Mouse (Mus musculus) intestine, embryonic 16.5 days (tissue): Measurements from ENCODE around the gene Serpini1. TPM values are rescaled to one million over a fixed set of nuclear protein-coding genes. Genes with fewer than 3 reads are reported as not detected.

ENCODE experiments used
- ATAC-seq: fragments of 200-750 bp; cut with Nextera tagmentation; 2 replicates; pipeline ENCODE4 v1.8.0; 2017; ENCODE audit warnings: moderate TSS enrichment, moderate library complexity
- H3K27ac ChIP-seq: fragments of 300-500 bp; sonication (generic); 2 replicates; pipeline ENCODE4 v1.5.1; 2014; ENCODE audit warnings: mild to moderate bottlenecking, low read length
- H3K27me3 ChIP-seq: fragments of 300-500 bp; sonication (generic); replicated peaks from 2 replicates; pipeline ENCODE4 v1.6.1; 2014; ENCODE audit warnings: low read length, control low read depth, mixed read lengths; ENCODE audit not compliant: control insufficient read depth, insufficient read depth
- H3K36me3 ChIP-seq: fragments of 300-500 bp; sonication (generic); 2 replicates; pipeline ENCODE4 v1.6.1; 2014; ENCODE audit warnings: low read length, control low read depth; ENCODE audit not compliant: control insufficient read depth, insufficient read depth
- H3K4me1 ChIP-seq: fragments of 300-500 bp; sonication (generic); 2 replicates; pipeline ENCODE4 v1.6.1; 2014; ENCODE audit warnings: low read length, control low read depth, mixed read lengths; ENCODE audit not compliant: control insufficient read depth, insufficient read depth
- H3K4me2 ChIP-seq: fragments of 300-500 bp; sonication (generic); 2 replicates; pipeline ENCODE4 v1.6.1; 2014; ENCODE audit warnings: low read depth, low read length, control low read depth
- H3K4me3 ChIP-seq: fragments of 300-500 bp; sonication (generic); 2 replicates; pipeline ENCODE4 v1.5.1; 2014; ENCODE audit warnings: mild to moderate bottlenecking, low read length
- H3K9ac ChIP-seq: fragments of 300-500 bp; sonication (generic); 2 replicates; pipeline ENCODE4 v1.6.1; 2014; ENCODE audit warnings: low read depth, low read length
- H3K9me3 ChIP-seq: fragments of 300-500 bp; sonication (generic); 2 replicates; pipeline ENCODE4 v1.6.1; 2016; ENCODE audit warnings: low read length, control low read depth; ENCODE audit not compliant: control insufficient read depth
- WGBS: fragments of 180-500 bp; shearing (Covaris S2); extraction: QIAGEN DNeasy Blood & Tissue Kit; methylation state at CpG from one replicate; pipeline ENCODE4 v1.1.7; 2014; 5-methylcytosine and 5-hydroxymethylcytosine counted together
- polyA plus RNA-seq: library from polyadenylated mRNA; unstranded; fragments of >200 nt; fragmentation: Nextera tagmentation; extraction: Ambion mirVana; gene quantifications from 2 replicates; pipeline ENCODE4 v1.2.1, GENCODE M21; 2015

Gene Serpini1
- polyA plus RNA-seq, 1 experiment from 2014 or later, result 25.7 TPM

- Histone ChIP-seq H3K9me3 (no peaks in the 10 kb centered on the region), H3K27me3 (no peaks in the 10 kb centered on the region), H3K4me3 (no peak overlapping the region), H3K36me3 (no peaks in the 10 kb centered on the region), H3K9ac (no peak overlapping the region), H3K4me2 (no peak overlapping the region), H3K27ac (no peak overlapping the region), H3K4me1 (peaks cover 3% of the 10 kb centered on the region)
- ATAC-seq, result no peak
These were observed 6.1 kb upstream of the Serpini1 start for GRCm38 (mm10) chr3:75551248-75551647.

- peak; percentile 63 for ATAC-seq
- Histone ChIP-seq H3K9ac (peak overlapping the region; percentile 92), H3K27me3 (no peaks in the 10 kb centered on the region), H3K9me3 (no peaks in the 10 kb centered on the region), H3K4me1 (peaks cover 3% of the 10 kb centered on the region), H3K4me3 (peak overlapping the region; percentile 98), H3K4me2 (peak overlapping the region; percentile 61), H3K36me3 (no peaks in the 10 kb centered on the region), H3K27ac (peak overlapping the region; percentile 84)
- under 1% methylated on average over 36 of the region's 36 CpGs for WGBS
These were observed 1.1 kb upstream of the Serpini1 start for GRCm38 (mm10) chr3:75556121-75556694.

GRCm38 (mm10) chr3:75556695-75557291 lies 554 bp upstream of the Serpini1 start, which contains the start of gene Pdcd10:
Pdcd10 (minus strand) TSS chr3:75556856.
- peak; percentile 97 for ATAC-seq
- H3K27me3 ChIP-seq, result no peaks in the 10 kb centered on the region
- peak within 1 kb of the TSS; percentile 92 for H3K9ac ChIP-seq
- peak within 1 kb of the TSS; percentile 61 for H3K4me2 ChIP-seq
- H3K9me3 ChIP-seq, result no peaks in the 10 kb centered on the region
- H3K36me3 ChIP-seq, result no peaks in the 10 kb centered on the region
- H3K4me3 ChIP-seq, result peak within 1 kb of the TSS; percentile 98
- WGBS, result under 1% methylated on average over 35 of the region's 35 CpGs
- H3K27ac ChIP-seq, result peak within 1 kb of the TSS; percentile 84
- H3K4me1 ChIP-seq, result peaks cover 3% of the 10 kb centered on the region

GRCm38 (mm10) chr3:75574074-75574473 lies 16.7 kb downstream of the Serpini1 start:
- ATAC-seq, result no peak
- Histone ChIP-seq H3K4me3 (no peak overlapping the region), H3K27me3 (no peaks in the 10 kb centered on the region), H3K9me3 (no peaks in the 10 kb centered on the region), H3K4me2 (no peak overlapping the region), H3K4me1 (no peaks in the 10 kb centered on the region), H3K9ac (no peak overlapping the region), H3K36me3 (no peaks in the 10 kb centered on the region), H3K27ac (no peak overlapping the region)
- 75% methylated on average over 2 of the region's 2 CpGs for WGBS

- no peak for ATAC-seq
- Histone ChIP-seq H3K9me3 (no peaks in the 10 kb centered on the region), H3K36me3 (no peaks in the 10 kb centered on the region), H3K27me3 (no peaks in the 10 kb centered on the region), H3K4me3 (no peak overlapping the region), H3K4me1 (no peaks in the 10 kb centered on the region), H3K9ac (no peak overlapping the region), H3K27ac (no peak overlapping the region), H3K4me2 (no peak overlapping the region)
- 81% methylated on average over 1 of the region's 1 CpGs for WGBS
These were observed 18.2 kb downstream of the Serpini1 start for GRCm38 (mm10) chr3:75575582-75575981.

GRCm38 (mm10) chr3:75579352-75579751 lies 22.0 kb downstream of the Serpini1 start:
- Histone ChIP-seq H3K36me3 (no peaks in the 10 kb centered on the region), H3K9me3 (no peaks in the 10 kb centered on the region), H3K27ac (no peak overlapping the region), H3K4me2 (no peak overlapping the region), H3K9ac (no peak overlapping the region), H3K27me3 (no peaks in the 10 kb centered on the region), H3K4me1 (no peaks in the 10 kb centered on the region), H3K4me3 (no peak overlapping the region)
- ATAC-seq, result no peak
- WGBS, result 57% methylated on average over 4 of the region's 4 CpGs

- no peaks in the 10 kb centered on the region for H3K9me3 ChIP-seq
- H3K27ac ChIP-seq, result no peak overlapping the region
- ATAC-seq, result no peak
- H3K9ac ChIP-seq, result no peak overlapping the region
- no peak overlapping the region for H3K4me2 ChIP-seq
- H3K4me3 ChIP-seq, result no peak overlapping the region
- 84% methylated on average over 3 of the region's 3 CpGs for WGBS
- no peaks in the 10 kb centered on the region for H3K27me3 ChIP-seq
- no peaks in the 10 kb centered on the region for H3K36me3 ChIP-seq
- H3K4me1 ChIP-seq, result no peaks in the 10 kb centered on the region
These were observed 25.9 kb downstream of the Serpini1 start for GRCm38 (mm10) chr3:75583293-75583692.

- H3K4me1 ChIP-seq, result no peaks in the 10 kb centered on the region
- H3K27me3 ChIP-seq, result no peaks in the 10 kb centered on the region
- H3K4me2 ChIP-seq, result no peak overlapping the region
- 89% methylated on average over 4 of the region's 4 CpGs for WGBS
- no peaks in the 10 kb centered on the region for H3K9me3 ChIP-seq
- no peak overlapping the region for H3K4me3 ChIP-seq
- H3K36me3 ChIP-seq, result no peaks in the 10 kb centered on the region
- no peak overlapping the region for H3K9ac ChIP-seq
- H3K27ac ChIP-seq, result no peak overlapping the region
- ATAC-seq, result no peak
These were observed 27.6 kb downstream of the Serpini1 start for GRCm38 (mm10) chr3:75584898-75585297.

GRCm38 (mm10) chr3:75611019-75611418 lies 53.7 kb downstream of the Serpini1 start:
- ATAC-seq, result 0 out of 2 replicates have a peak, but pooled peaks have one; percentile 77
- H3K4me3 ChIP-seq, result no peak overlapping the region
- no peak overlapping the region for H3K4me2 ChIP-seq
- no peaks in the 10 kb centered on the region for H3K9me3 ChIP-seq
- 58% methylated on average over 7 of the region's 7 CpGs for WGBS
- no peaks in the 10 kb centered on the region for H3K36me3 ChIP-seq
- H3K27me3 ChIP-seq, result no peaks in the 10 kb centered on the region
- H3K4me1 ChIP-seq, result no peaks in the 10 kb centered on the region
- no peak overlapping the region for H3K9ac ChIP-seq
- H3K27ac ChIP-seq, result no peak overlapping the region

GRCm38 (mm10) chr3:75624627-75625026 lies 67.3 kb downstream of the Serpini1 start:
- Histone ChIP-seq H3K9me3 (no peaks in the 10 kb centered on the region), H3K27ac (no peak overlapping the region), H3K36me3 (no peaks in the 10 kb centered on the region), H3K4me2 (no peak overlapping the region), H3K9ac (no peak overlapping the region), H3K4me1 (no peaks in the 10 kb centered on the region), H3K27me3 (no peaks in the 10 kb centered on the region), H3K4me3 (no peak overlapping the region)
- no peak for ATAC-seq
- WGBS, result 80% methylated on average over 2 of the region's 2 CpGs
